Mouse (Mus musculus): Measurements from ENCODE around the gene Epm2aip1. TPM values are rescaled to one million over a fixed set of nuclear protein-coding genes. Genes with fewer than 3 reads are reported as not detected.

The Epm2aip1 gene
- polyA plus RNA-seq, 1 experiment from 2014 or later = 45.6 TPM

- 14% methylated on average over 21 of the region's 21 CpGs for WGBS
- DNase-seq (ENCODE audit: low spot score) (peak; percentile 95), ATAC-seq (replicated peaks; ENCODE audit: low FRiP score) (peak; percentile 77)
- Histone ChIP-seq H3K9ac (ENCODE audit: low read length) (no peak overlapping the region), H3K4me1 (replicated peaks; ENCODE audit: control insufficient read depth, insufficient read depth, low read length) (no peaks in the 10 kb centered on the region), H3K9me3 (ENCODE audit: control insufficient read depth, low read length) (no peaks in the 10 kb centered on the region), H3K4me2 (ENCODE audit: low read depth, low read length, severe bottlenecking) (no peak overlapping the region; the same call in 1 of the 2 replicates), H3K36me3 (ENCODE audit: control insufficient read depth, insufficient read depth, low read length) (no peaks in the 10 kb centered on the region), H3K27ac (ENCODE audit: low read depth, low read length) (no peak overlapping the region), H3K27me3 (ENCODE audit: control insufficient read depth, insufficient read depth, low read length) (no peaks in the 10 kb centered on the region), H3K4me3 (ENCODE audit: low read depth, low read length) (no peak overlapping the region)
These were observed 18.2 kb downstream of the Epm2aip1 start for GRCm38 (mm10) chr9:111289832-111290339.

- Histone ChIP-seq H3K4me1 (replicated peaks; ENCODE audit: control insufficient read depth, insufficient read depth, low read length) (no peaks in the 10 kb centered on the region), H3K36me3 (ENCODE audit: control insufficient read depth, insufficient read depth, low read length) (no peaks in the 10 kb centered on the region), H3K27me3 (ENCODE audit: control insufficient read depth, insufficient read depth, low read length) (no peaks in the 10 kb centered on the region), H3K4me3 (ENCODE audit: low read depth, low read length) (no peak overlapping the region), H3K9ac (ENCODE audit: low read length) (no peak overlapping the region), H3K4me2 (ENCODE audit: low read depth, low read length, severe bottlenecking) (no peak overlapping the region), H3K9me3 (ENCODE audit: control insufficient read depth, low read length) (no peaks in the 10 kb centered on the region), H3K27ac (ENCODE audit: low read depth, low read length) (no peak overlapping the region)
- DNase-seq (ENCODE audit: low spot score) (no peak), ATAC-seq (replicated peaks; ENCODE audit: low FRiP score) (no peak)
- WGBS = 72% methylated on average over 11 of the region's 11 CpGs
These were observed 18.9 kb downstream of the Epm2aip1 start for GRCm38 (mm10) chr9:111290539-111291100.

GRCm38 (mm10) chr9:111293234-111293633 lies 21.5 kb downstream of the Epm2aip1 start:
- 79% methylated on average over 4 of the region's 4 CpGs for WGBS
- H3K4me2 ChIP-seq (ENCODE audit: low read depth, low read length, severe bottlenecking) = no peak overlapping the region
- H3K4me3 ChIP-seq (ENCODE audit: low read depth, low read length) = no peak overlapping the region
- H3K36me3 ChIP-seq (ENCODE audit: control insufficient read depth, insufficient read depth, low read length) = no peaks in the 10 kb centered on the region
- H3K27ac ChIP-seq (ENCODE audit: low read depth, low read length) = no peak overlapping the region
- no peak overlapping the region for H3K9ac ChIP-seq (ENCODE audit: low read length)
- ATAC-seq (replicated peaks; ENCODE audit: low FRiP score) = no peak
- H3K27me3 ChIP-seq (ENCODE audit: control insufficient read depth, insufficient read depth, low read length) = no peaks in the 10 kb centered on the region
- H3K4me1 ChIP-seq (replicated peaks; ENCODE audit: control insufficient read depth, insufficient read depth, low read length) = no peaks in the 10 kb centered on the region
- no peaks in the 10 kb centered on the region for H3K9me3 ChIP-seq (ENCODE audit: control insufficient read depth, low read length)
- DNase-seq (ENCODE audit: low spot score) = no peak

GRCm38 (mm10) chr9:111294911-111295310 lies 23.2 kb downstream of the Epm2aip1 start:
- DNase-seq (ENCODE audit: low spot score) (no peak), ATAC-seq (replicated peaks; ENCODE audit: low FRiP score) (no peak)
- H3K27ac ChIP-seq (ENCODE audit: low read depth, low read length) = no peak overlapping the region
- H3K4me3 ChIP-seq (ENCODE audit: low read depth, low read length) = no peak overlapping the region
- H3K4me1 ChIP-seq (replicated peaks; ENCODE audit: control insufficient read depth, insufficient read depth, low read length) = no peaks in the 10 kb centered on the region
- no peak overlapping the region for H3K9ac ChIP-seq (ENCODE audit: low read length)
- no peaks in the 10 kb centered on the region for H3K27me3 ChIP-seq (ENCODE audit: control insufficient read depth, insufficient read depth, low read length)
- no peak overlapping the region for H3K4me2 ChIP-seq (ENCODE audit: low read depth, low read length, severe bottlenecking)
- H3K36me3 ChIP-seq (ENCODE audit: control insufficient read depth, insufficient read depth, low read length) = no peaks in the 10 kb centered on the region
- H3K9me3 ChIP-seq (ENCODE audit: control insufficient read depth, low read length) = no peaks in the 10 kb centered on the region
- 89% methylated on average over 6 of the region's 6 CpGs for WGBS

GRCm38 (mm10) chr9:111295323-111295722 lies 23.6 kb downstream of the Epm2aip1 start:
- no peak for DNase-seq (ENCODE audit: low spot score)
- ATAC-seq (replicated peaks; ENCODE audit: low FRiP score) = no peak

GRCm38 (mm10) chr9:111296433-111296832 lies 24.7 kb downstream of the Epm2aip1 start:
- 81% methylated on average over 7 of the region's 7 CpGs for WGBS
- no peaks in the 10 kb centered on the region for H3K4me1 ChIP-seq (replicated peaks; ENCODE audit: control insufficient read depth, insufficient read depth, low read length)

More at GRCm38 (mm10) chr9:111295323-111295722, 23.6 kb downstream of the Epm2aip1 start:
- H3K4me2 ChIP-seq (ENCODE audit: low read depth, low read length, severe bottlenecking) = no peak overlapping the region
- no peak overlapping the region for H3K9ac ChIP-seq (ENCODE audit: low read length)
- no peaks in the 10 kb centered on the region for H3K27me3 ChIP-seq (ENCODE audit: control insufficient read depth, insufficient read depth, low read length)
- H3K36me3 ChIP-seq (ENCODE audit: control insufficient read depth, insufficient read depth, low read length) = no peaks in the 10 kb centered on the region
- H3K4me1 ChIP-seq (replicated peaks; ENCODE audit: control insufficient read depth, insufficient read depth, low read length) = no peaks in the 10 kb centered on the region
- no peak overlapping the region for H3K27ac ChIP-seq (ENCODE audit: low read depth, low read length)
- H3K4me3 ChIP-seq (ENCODE audit: low read depth, low read length) = no peak overlapping the region
- 61% methylated on average over 2 of the region's 2 CpGs for WGBS
- no peaks in the 10 kb centered on the region for H3K9me3 ChIP-seq (ENCODE audit: control insufficient read depth, low read length)

GRCm38 (mm10) chr9:111298606-111299005 lies 26.9 kb downstream of the Epm2aip1 start:
- WGBS = 97% methylated on average over 2 of the region's 2 CpGs
- Histone ChIP-seq H3K27me3 (ENCODE audit: control insufficient read depth, insufficient read depth, low read length) (no peaks in the 10 kb centered on the region), H3K9me3 (ENCODE audit: control insufficient read depth, low read length) (no peaks in the 10 kb centered on the region), H3K4me2 (ENCODE audit: low read depth, low read length, severe bottlenecking) (no peak overlapping the region), H3K36me3 (ENCODE audit: control insufficient read depth, insufficient read depth, low read length) (no peaks in the 10 kb centered on the region), H3K9ac (ENCODE audit: low read length) (no peak overlapping the region), H3K27ac (ENCODE audit: low read depth, low read length) (no peak overlapping the region), H3K4me3 (ENCODE audit: low read depth, low read length) (no peak overlapping the region), H3K4me1 (replicated peaks; ENCODE audit: control insufficient read depth, insufficient read depth, low read length) (no peaks in the 10 kb centered on the region)
- no peak for DNase-seq (ENCODE audit: low spot score)
- no peak for ATAC-seq (replicated peaks; ENCODE audit: low FRiP score)

More at GRCm38 (mm10) chr9:111296433-111296832, 24.7 kb downstream of the Epm2aip1 start:
- Histone ChIP-seq H3K9me3 (ENCODE audit: control insufficient read depth, low read length) (no peaks in the 10 kb centered on the region), H3K27ac (ENCODE audit: low read depth, low read length) (no peak overlapping the region), H3K4me3 (ENCODE audit: low read depth, low read length) (no peak overlapping the region), H3K9ac (ENCODE audit: low read length) (no peak overlapping the region), H3K4me2 (ENCODE audit: low read depth, low read length, severe bottlenecking) (no peak overlapping the region), H3K36me3 (ENCODE audit: control insufficient read depth, insufficient read depth, low read length) (no peaks in the 10 kb centered on the region), H3K27me3 (ENCODE audit: control insufficient read depth, insufficient read depth, low read length) (no peaks in the 10 kb centered on the region)
- ATAC-seq (replicated peaks; ENCODE audit: low FRiP score) = no peak
- DNase-seq (ENCODE audit: low spot score) = no peak

- Histone ChIP-seq H3K4me2 (ENCODE audit: low read depth, low read length, severe bottlenecking) (no peak overlapping the region), H3K9ac (ENCODE audit: low read length) (no peak overlapping the region), H3K4me3 (ENCODE audit: low read depth, low read length) (no peak overlapping the region), H3K4me1 (replicated peaks; ENCODE audit: control insufficient read depth, insufficient read depth, low read length) (no peaks in the 10 kb centered on the region), H3K27ac (ENCODE audit: low read depth, low read length) (no peak overlapping the region), H3K9me3 (ENCODE audit: control insufficient read depth, low read length) (no peaks in the 10 kb centered on the region), H3K36me3 (ENCODE audit: control insufficient read depth, insufficient read depth, low read length) (no peaks in the 10 kb centered on the region), H3K27me3 (ENCODE audit: control insufficient read depth, insufficient read depth, low read length) (no peaks in the 10 kb centered on the region)
- DNase-seq (ENCODE audit: low spot score) (no peak), ATAC-seq (replicated peaks; ENCODE audit: low FRiP score) (no peak)
- WGBS = 68% methylated on average over 12 of the region's 12 CpGs
These were observed 30.6 kb downstream of the Epm2aip1 start for GRCm38 (mm10) chr9:111302196-111302831.

- Histone ChIP-seq H3K27me3 (ENCODE audit: control insufficient read depth, insufficient read depth, low read length) (no peaks in the 10 kb centered on the region), H3K4me1 (replicated peaks; ENCODE audit: control insufficient read depth, insufficient read depth, low read length) (no peaks in the 10 kb centered on the region)
These were observed 32.3 kb downstream of the Epm2aip1 start for GRCm38 (mm10) chr9:111304036-111304435.

More at GRCm38 (mm10) chr9:111304036-111304435, 32.3 kb downstream of the Epm2aip1 start:
- no peaks in the 10 kb centered on the region for H3K9me3 ChIP-seq (ENCODE audit: control insufficient read depth, low read length)
- no peak overlapping the region for H3K4me3 ChIP-seq (ENCODE audit: low read depth, low read length)
- no peak for DNase-seq (ENCODE audit: low spot score)
- no peaks in the 10 kb centered on the region for H3K36me3 ChIP-seq (ENCODE audit: control insufficient read depth, insufficient read depth, low read length)
- H3K27ac ChIP-seq (ENCODE audit: low read depth, low read length) = no peak overlapping the region
- no peak overlapping the region for H3K9ac ChIP-seq (ENCODE audit: low read length)
- WGBS = 92% methylated on average over 6 of the region's 6 CpGs
- H3K4me2 ChIP-seq (ENCODE audit: low read depth, low read length, severe bottlenecking) = no peak overlapping the region
- no peak for ATAC-seq (replicated peaks; ENCODE audit: low FRiP score)

Measured in forebrain, embryonic 11.5 days (tissue).